Mouse (Mus musculus) testis, adult 2 months (tissue): ENCODE measurements around the gene Nlrp9b. TPM values are rescaled to one million over a fixed set of nuclear protein-coding genes. Genes with fewer than 3 reads are reported as not detected.
"Not testable (repeated sequence)": the region's sequence is repeated elsewhere in the genome, so short reads cannot be mapped to it uniquely, and the experiment has no call there.

Experiments
- H3K27ac ChIP-seq: fragments of 200-500 bp; 2 replicates; pipeline ENCODE4 v1.5.1; 2012; ENCODE audit warnings: low read depth, low read length; ENCODE audit not compliant: control insufficient read depth, insufficient read depth
- H3K27me3 ChIP-seq: fragments of 200-500 bp; 2 replicates; pipeline ENCODE4 v1.6.1; 2012; ENCODE audit warnings: mild to moderate bottlenecking, low read length, moderate library complexity; ENCODE audit not compliant: control insufficient read depth, insufficient read depth
- H3K36me3 ChIP-seq: fragments of 200-500 bp; 2 replicates; pipeline ENCODE4 v1.6.1; 2012; ENCODE audit warnings: mild to moderate bottlenecking, low read length; ENCODE audit not compliant: control insufficient read depth, insufficient read depth
- H3K4me1 ChIP-seq: fragments of 200-500 bp; 2 replicates; pipeline ENCODE4 v1.6.1; 2012; ENCODE audit warnings: low read length; ENCODE audit not compliant: control insufficient read depth, insufficient read depth
- H3K4me3 ChIP-seq: fragments of 200-500 bp; 2 replicates; pipeline ENCODE4 v1.5.1; 2012; ENCODE audit warnings: low read depth, mild to moderate bottlenecking, low read length, moderate library complexity, mixed read lengths; ENCODE audit not compliant: control insufficient read depth
- CTCF ChIP-seq: fragments of 200-500 bp; IDR thresholded peaks from 2 replicates; pipeline ENCODE4 v1.5.1; 2012; ENCODE audit warnings: low read depth, mild to moderate bottlenecking, inconsistent platforms, low read length, moderate library complexity; ENCODE audit not compliant: control insufficient read depth, insufficient read depth, insufficient replicate concordance
- POLR2A ChIP-seq: fragments of 200-500 bp; IDR thresholded peaks from 2 replicates; pipeline ENCODE4 v1.6.1; 2012; ENCODE audit warnings: low read depth, mild to moderate bottlenecking, inconsistent platforms, low read length, moderate library complexity; ENCODE audit not compliant: control insufficient read depth
- polyA plus RNA-seq: library from polyadenylated mRNA; depleted of rRNA; stranded (reverse); fragments of >200 nt; gene quantifications from 2 replicates; pipeline ENCODE4 v1.2.3, GENCODE M21; 2012; rRNA removed

Gene Nlrp9b
- polyA plus RNA-seq = 0.17 and 0.35 TPM in 2 replicates

- H3K27me3 ChIP-seq, H3K27ac ChIP-seq, H3K4me1 ChIP-seq, H3K36me3 ChIP-seq, H3K4me3 ChIP-seq: not testable (repeated sequence)
These were observed at the start of gene Nlrp9b for GRCm38 (mm10) chr7:19991165-19991564. Gene Nlrp9b (plus strand): TSS chr7:19991465.

GRCm38 (mm10) chr7:19944709-19945108, 46.6 kb upstream of the Nlrp9b start:
- H3K4me3 ChIP-seq = no peak overlapping the region
- H3K27ac ChIP-seq = no peak overlapping the region
- H3K36me3 ChIP-seq = no peaks in the 10 kb centered on the region
- peaks cover under 1% of the 10 kb centered on the region for H3K4me1 ChIP-seq
- no peak for TF ChIP-seq CTCF
- no peaks in the 10 kb centered on the region for H3K27me3 ChIP-seq

GRCm38 (mm10) chr7:19945201-19945600, 46.1 kb upstream of the Nlrp9b start:
- Histone ChIP-seq H3K27ac (no peak overlapping the region), H3K27me3 (no peaks in the 10 kb centered on the region), H3K4me3 (no peak overlapping the region), H3K4me1 (peaks cover 5% of the 10 kb centered on the region), H3K36me3 (no peaks in the 10 kb centered on the region)
- no peak for TF ChIP-seq POLR2A
- no peak for TF ChIP-seq CTCF

- Histone ChIP-seq H3K36me3 (no peaks in the 10 kb centered on the region), H3K4me1 (peaks cover 10% of the 10 kb centered on the region), H3K4me3 (no peak overlapping the region), H3K27ac (no peak overlapping the region), H3K27me3 (no peaks in the 10 kb centered on the region)
- TF ChIP-seq CTCF = no peak
- TF ChIP-seq POLR2A = no peak
These were observed 45.3 kb upstream of the Nlrp9b start for GRCm38 (mm10) chr7:19945821-19946515.

GRCm38 (mm10) chr7:19948956-19949355, 42.3 kb upstream of the Nlrp9b start:
- Histone ChIP-seq H3K27ac (no peak overlapping the region), H3K36me3 (no peaks in the 10 kb centered on the region), H3K4me3 (no peak overlapping the region), H3K27me3 (no peaks in the 10 kb centered on the region), H3K4me1 (peaks cover 10% of the 10 kb centered on the region)
- no peak for TF ChIP-seq POLR2A
- TF ChIP-seq CTCF = no peak

- Histone ChIP-seq H3K4me1 (peaks cover 10% of the 10 kb centered on the region), H3K27me3 (no peaks in the 10 kb centered on the region), H3K36me3 (no peaks in the 10 kb centered on the region), H3K4me3 (no peak overlapping the region), H3K27ac (no peak overlapping the region)
- TF ChIP-seq POLR2A (no peak), CTCF (no peak)
These were observed 41.3 kb upstream of the Nlrp9b start for GRCm38 (mm10) chr7:19949996-19950395.

GRCm38 (mm10) chr7:19950589-19950988, 40.7 kb upstream of the Nlrp9b start, which contains the start of gene Igsf23:
Gene Igsf23 (minus strand): TSS chr7:19950756.
- no peak within 1 kb of the TSS for H3K4me3 ChIP-seq
- no peaks in the 10 kb centered on the region for H3K36me3 ChIP-seq
- TF ChIP-seq POLR2A = no peak
- TF ChIP-seq CTCF = no peak
- no peak within 1 kb of the TSS for H3K27ac ChIP-seq
- no peaks in the 10 kb centered on the region for H3K27me3 ChIP-seq
- H3K4me1 ChIP-seq = peaks cover 10% of the 10 kb centered on the region
